Mouse (Mus musculus): Measurements from ENCODE around the gene Stk40.

DNA sequence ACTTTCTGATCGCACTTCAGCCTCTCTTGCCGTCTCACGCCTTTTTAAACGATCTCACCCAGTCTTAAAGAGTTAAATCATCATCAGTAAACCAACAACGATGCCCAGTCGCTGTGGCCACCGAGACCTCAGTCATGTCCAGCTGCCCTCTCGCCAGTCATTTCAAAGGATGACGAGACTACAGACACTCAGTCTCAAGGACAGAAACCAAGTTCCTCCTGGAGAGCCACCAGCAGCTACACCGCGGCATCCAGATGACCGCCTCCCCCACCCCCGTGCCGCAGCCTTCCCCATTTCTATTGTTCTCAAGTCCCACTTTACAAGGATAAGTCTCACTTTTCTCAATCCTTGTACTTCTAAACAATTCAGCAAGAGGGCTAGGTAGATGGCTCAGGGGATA, 49.1 kb downstream of the Stk40 start:
- TF ChIP-seq CTCF (IDR thresholded peaks at IDR 0.05; ENCODE audit: control insufficient read depth, insufficient read depth, low read length) (no peak), POLR2A (IDR thresholded peaks at IDR 0.05; ENCODE audit: borderline replicate concordance, control insufficient read depth, low read depth, low read length) (no peak)
